Mouse (Mus musculus): ENCODE measurements around the gene Spock1.

GRCm38 (mm10) chr13:57521152-57521551, 387.0 kb downstream of the Spock1 start:
- TF ChIP-seq CTCF (IDR thresholded peaks at IDR 0.05; ENCODE audit: low read depth, low read length): peak; percentile 41
- no peak for TF ChIP-seq POLR2A (IDR thresholded peaks at IDR 0.05; ENCODE audit: extremely low read depth, insufficient read depth, low read length)

All from liver, adult 2 months (tissue).